Mouse (Mus musculus) embryonic facial prominence, embryonic 11.5 days (tissue): Measurements from ENCODE around the gene Tepp. TPM values are rescaled to one million over a fixed set of nuclear protein-coding genes. Genes with fewer than 3 reads are reported as not detected.
A peak's percentile ranks its signal among the peaks of the same experiment; 100 is the strongest.

Experiments used
- ATAC-seq: fragments of 200-750 bp; cut with Nextera tagmentation; replicated peaks from 2 replicates; pipeline ENCODE4 v1.8.0; 2017; ENCODE audit warnings: low read depth; ENCODE audit not compliant: insufficient number of reproducible peaks, low FRiP score, low TSS enrichment
- DNase-seq: peaks from one replicate; pipeline ENCODE4 v3.0.0-alpha.2; 2015; ENCODE audit warnings: low spot score
- H3K27ac ChIP-seq: fragments of 300-500 bp; sonication (generic); replicated peaks from 2 replicates; pipeline ENCODE4 v1.5.1; 2014; ENCODE audit warnings: mild to moderate bottlenecking, low read depth, low read length, control low read depth
- H3K27me3 ChIP-seq: fragments of 300-500 bp; sonication (generic); 2 replicates; pipeline ENCODE4 v1.6.1; 2014; ENCODE audit warnings: mild to moderate bottlenecking, low read length, moderate library complexity, mixed read lengths; ENCODE audit not compliant: control insufficient read depth, insufficient read depth
- H3K36me3 ChIP-seq: fragments of 300-500 bp; sonication (generic); replicated peaks from 2 replicates; pipeline ENCODE4 v1.6.1; 2014; ENCODE audit warnings: low read depth, mild to moderate bottlenecking, low read length, moderate library complexity, mixed read lengths; ENCODE audit not compliant: control insufficient read depth, insufficient read depth
- H3K4me1 ChIP-seq: fragments of 300-500 bp; sonication (generic); 2 replicates; pipeline ENCODE4 v1.6.1; 2014; ENCODE audit warnings: low read length, mixed read lengths; ENCODE audit not compliant: control insufficient read depth, insufficient read depth
- H3K4me2 ChIP-seq: fragments of 300-500 bp; sonication (generic); 2 replicates; pipeline ENCODE4 v1.6.1; 2014; ENCODE audit warnings: low read depth, mild to moderate bottlenecking, control low read depth, low read length, moderate library complexity
- H3K4me3 ChIP-seq: fragments of 300-500 bp; sonication (generic); 2 replicates; pipeline ENCODE4 v1.5.1; 2014; ENCODE audit warnings: low read depth, low read length, control low read depth
- H3K9ac ChIP-seq: fragments of 300-500 bp; sonication (generic); replicated peaks from 2 replicates; pipeline ENCODE4 v1.6.1; 2014; ENCODE audit warnings: mild to moderate bottlenecking, control low read depth, low read length
- H3K9me3 ChIP-seq: fragments of 300-500 bp; sonication (generic); replicated peaks from 2 replicates; pipeline ENCODE4 v1.6.1; 2016; ENCODE audit warnings: mild to moderate bottlenecking, low read length, inconsistent platforms, mixed read lengths; ENCODE audit not compliant: control insufficient read depth
- WGBS: fragments of 180-500 bp; shearing (Covaris S2); extraction: QIAGEN DNeasy Blood & Tissue Kit; methylation state at CpG from one replicate; pipeline ENCODE4 v1.1.7; 2014; 5-methylcytosine and 5-hydroxymethylcytosine counted together
- polyA plus RNA-seq: library from polyadenylated mRNA; unstranded; fragments of >200 nt; fragmentation: Nextera tagmentation; extraction: Ambion mirVana; gene quantifications from 2 replicates; pipeline ENCODE4 v1.2.1, GENCODE M21; 2014

Gene Tepp
- polyA plus RNA-seq = not detected in 2 replicates

DNA sequence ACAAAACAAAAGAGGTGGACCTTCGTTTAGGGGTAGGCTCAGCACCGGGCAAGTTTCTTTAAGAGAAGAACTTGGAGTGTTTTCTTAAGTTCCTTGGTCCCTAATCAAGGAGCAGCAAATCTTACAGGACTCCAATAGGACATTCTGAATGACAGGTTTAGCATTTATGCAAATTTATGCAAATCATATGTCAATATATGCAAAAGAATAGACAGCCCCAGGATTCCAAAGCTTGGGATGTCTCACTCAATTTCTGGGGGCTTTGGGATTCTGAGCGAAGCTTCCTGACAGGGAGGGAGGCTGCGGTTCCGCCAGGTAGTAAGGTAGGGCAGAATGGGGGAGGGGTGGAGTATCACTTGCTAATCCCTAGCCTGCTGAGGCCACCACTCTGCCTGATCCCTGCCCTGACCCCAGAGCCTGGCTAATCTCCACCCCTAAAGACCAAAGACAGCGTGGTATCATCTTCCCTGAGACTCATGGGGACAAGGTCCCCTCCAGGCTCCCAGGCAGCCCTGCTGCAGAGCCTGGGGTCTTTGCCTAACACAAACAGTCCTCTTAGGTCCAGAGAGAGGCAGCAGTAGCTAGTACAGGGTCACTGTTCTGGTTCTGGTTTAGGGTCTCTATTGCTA is at the start of gene Tepp:
Gene Tepp, plus strand, starts transcription at position 225 of the 629 bp plus-strand sequence.
- no peaks in the 10 kb centered on the region for H3K9me3 ChIP-seq
- H3K4me2 ChIP-seq = no peak within 1 kb of the TSS
- H3K4me3 ChIP-seq = no peak within 1 kb of the TSS
- H3K27ac ChIP-seq = no peak within 1 kb of the TSS
- H3K4me1 ChIP-seq = no peaks in the 10 kb centered on the region
- 27% methylated on average over 6 of the region's 6 CpGs for WGBS
- DNase-seq = no peak
- no peaks in the 10 kb centered on the region for H3K36me3 ChIP-seq
- ATAC-seq = no peak
- H3K9ac ChIP-seq = no peak within 1 kb of the TSS
- no peaks in the 10 kb centered on the region for H3K27me3 ChIP-seq

DNA sequence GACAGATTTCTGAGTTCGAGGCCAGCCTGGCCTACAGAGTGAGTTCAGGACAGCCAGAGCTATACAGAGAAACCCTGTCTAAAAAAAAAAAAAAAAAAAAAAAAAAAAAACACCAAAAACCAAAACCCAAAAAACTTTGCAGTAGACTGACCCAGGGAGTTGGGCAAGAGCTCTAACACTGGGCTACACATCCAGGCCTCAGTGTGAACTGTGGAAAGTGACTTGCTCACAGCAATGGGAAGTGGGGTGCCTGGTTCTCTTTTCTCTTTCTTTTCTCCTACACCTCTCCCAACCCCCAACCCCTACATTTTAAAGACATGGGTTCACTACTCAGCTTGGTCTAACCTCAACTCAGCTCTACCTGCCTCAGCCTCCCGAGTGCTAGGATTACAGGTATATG is 48.2 kb upstream of the Tepp start:
- DNase-seq = no peak
- no peak overlapping the region for H3K4me2 ChIP-seq
- WGBS = 70% methylated on average over 2 of the region's 2 CpGs
- no peaks in the 10 kb centered on the region for H3K27me3 ChIP-seq
- no peaks in the 10 kb centered on the region for H3K36me3 ChIP-seq
- no peak overlapping the region for H3K4me3 ChIP-seq
- no peaks in the 10 kb centered on the region for H3K4me1 ChIP-seq
- H3K27ac ChIP-seq = no peak overlapping the region
- H3K9me3 ChIP-seq = no peaks in the 10 kb centered on the region
- ATAC-seq = no peak
- no peak overlapping the region for H3K9ac ChIP-seq

DNA sequence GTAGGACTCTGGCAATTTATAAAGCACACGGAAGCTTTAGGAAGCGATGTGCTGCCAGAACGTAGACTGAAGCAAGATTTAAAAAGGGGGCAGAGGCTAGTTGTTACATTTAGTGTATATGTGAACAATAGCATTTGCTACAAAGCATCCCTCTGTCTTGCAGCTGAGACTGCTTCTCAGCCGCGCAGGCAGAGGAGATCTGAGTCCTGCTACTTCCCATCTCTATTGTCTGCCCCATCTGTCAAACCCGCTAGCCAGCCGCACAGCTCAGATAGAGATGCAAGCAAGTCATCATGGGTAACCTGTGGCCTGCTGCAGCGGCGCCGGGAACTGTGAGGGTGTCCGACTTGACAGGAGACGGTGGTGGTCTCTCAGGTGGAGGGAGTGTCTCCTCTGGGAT is 39.9 kb upstream of the Tepp start:
- Histone ChIP-seq H3K9me3 (no peaks in the 10 kb centered on the region), H3K4me3 (no peak overlapping the region), H3K4me1 (no peaks in the 10 kb centered on the region), H3K4me2 (no peak overlapping the region), H3K27me3 (no peaks in the 10 kb centered on the region), H3K9ac (no peak overlapping the region), H3K36me3 (no peaks in the 10 kb centered on the region), H3K27ac (no peak overlapping the region)
- no peak for DNase-seq
- no peak for ATAC-seq
- WGBS = 77% methylated on average over 12 of the region's 12 CpGs

DNA sequence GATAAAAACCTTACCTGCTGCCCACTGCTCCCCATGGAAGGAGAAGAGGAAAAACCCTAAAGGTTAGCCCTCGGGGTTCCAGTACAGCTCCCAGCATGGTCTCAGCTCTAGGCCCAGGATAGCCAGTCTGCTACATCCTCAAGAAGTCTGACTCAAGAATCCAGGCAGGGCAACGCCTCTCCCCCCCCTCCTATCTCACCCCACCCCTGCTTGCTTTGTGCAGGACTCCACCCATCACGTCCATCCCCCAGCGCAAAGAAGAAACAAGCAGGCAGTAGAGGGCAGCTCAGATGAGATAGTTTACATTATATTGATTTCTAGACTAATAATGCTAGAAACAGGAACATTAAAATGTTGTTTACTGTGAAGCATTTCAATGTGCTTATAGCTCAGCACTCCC is 38.5 kb upstream of the Tepp start:
- H3K27me3 ChIP-seq = no peaks in the 10 kb centered on the region
- no peak overlapping the region for H3K4me3 ChIP-seq
- no peak for ATAC-seq
- H3K9me3 ChIP-seq = no peaks in the 10 kb centered on the region
- DNase-seq = no peak
- WGBS = 39% methylated on average over 4 of the region's 4 CpGs
- no peak overlapping the region for H3K27ac ChIP-seq
- no peaks in the 10 kb centered on the region for H3K4me1 ChIP-seq
- no peaks in the 10 kb centered on the region for H3K36me3 ChIP-seq
- no peak overlapping the region for H3K4me2 ChIP-seq
- no peak overlapping the region for H3K9ac ChIP-seq

DNA sequence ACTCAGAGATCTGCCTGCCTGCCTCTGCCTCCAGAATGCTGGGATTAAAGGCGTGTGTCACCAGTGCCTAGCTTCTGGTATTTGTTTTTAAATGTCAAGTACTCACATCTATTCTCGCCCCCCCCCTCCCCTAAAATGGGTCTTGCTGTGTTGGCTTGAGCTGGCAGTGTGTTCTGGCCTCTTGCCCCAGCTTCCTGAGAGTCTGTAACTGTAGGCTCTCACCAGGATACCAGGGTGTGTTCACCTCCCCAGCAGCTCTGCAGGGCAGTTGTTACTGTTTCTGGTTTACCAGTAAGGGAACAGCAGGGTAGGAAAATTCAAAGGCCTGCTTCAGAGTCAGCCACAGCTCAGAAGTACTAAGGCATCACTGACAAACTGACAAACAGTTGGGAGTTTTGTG is 37.5 kb upstream of the Tepp start:
- 33% methylated on average over 2 of the region's 2 CpGs for WGBS
- no peak for ATAC-seq

DNA sequence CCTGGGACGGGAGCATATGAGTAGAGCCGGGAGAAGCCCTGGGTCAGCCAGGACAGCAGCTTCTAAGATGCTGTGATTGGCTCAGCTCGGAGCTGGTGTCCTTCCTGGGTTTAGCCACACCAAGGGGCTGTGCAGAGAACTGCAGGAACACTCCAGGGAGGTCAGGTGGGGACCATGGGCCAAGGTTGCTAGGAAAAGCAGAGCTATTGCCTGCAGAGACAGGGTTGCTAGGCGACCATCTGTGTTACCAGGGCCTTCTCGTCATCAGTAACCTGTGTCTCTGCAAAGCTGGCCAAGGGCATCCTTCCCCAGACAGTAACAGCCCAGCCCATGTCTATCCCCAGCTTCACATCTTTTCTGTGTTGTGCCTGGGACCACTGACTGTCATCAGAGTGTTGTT is 28.9 kb upstream of the Tepp start:
- no peak for ATAC-seq
- 57% methylated on average over 5 of the region's 5 CpGs for WGBS

More for the DNA sequence above, 37.5 kb upstream of the Tepp start:
- H3K9me3 ChIP-seq = no peaks in the 10 kb centered on the region
- no peak overlapping the region for H3K27ac ChIP-seq
- H3K4me3 ChIP-seq = no peak overlapping the region
- no peaks in the 10 kb centered on the region for H3K36me3 ChIP-seq
- no peak for DNase-seq
- H3K4me1 ChIP-seq = no peaks in the 10 kb centered on the region
- no peak overlapping the region for H3K4me2 ChIP-seq
- no peaks in the 10 kb centered on the region for H3K27me3 ChIP-seq
- H3K9ac ChIP-seq = no peak overlapping the region

DNA sequence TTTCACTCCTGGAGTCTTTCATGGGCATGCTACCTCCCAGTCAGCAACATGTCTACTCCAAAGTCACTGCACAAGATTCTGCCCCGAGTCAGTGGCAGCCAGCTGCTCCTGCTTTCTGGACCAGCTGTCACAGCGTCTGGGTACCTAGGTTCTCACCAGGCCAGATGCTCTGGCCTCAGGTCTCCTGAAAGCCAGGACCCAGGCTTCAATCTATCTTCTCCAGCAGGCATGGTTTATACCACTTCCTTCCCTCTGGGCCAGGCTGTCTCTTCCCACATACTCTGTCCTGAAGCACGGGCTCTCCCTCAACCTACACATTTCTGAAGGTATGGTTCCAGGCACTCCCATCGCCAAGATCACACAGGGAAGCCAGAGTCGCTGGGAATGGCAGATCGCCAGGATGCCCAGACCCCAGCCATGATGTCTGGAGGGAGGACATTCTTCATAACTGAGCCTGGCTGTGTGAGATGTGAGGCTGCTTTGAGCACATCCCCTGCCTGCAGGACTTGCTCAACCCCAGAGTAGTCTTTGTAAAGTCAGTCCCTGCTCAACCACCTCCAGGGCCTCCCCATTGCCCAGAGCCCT is 21.2 kb upstream of the Tepp start:
- ATAC-seq (no peak), DNase-seq (no peak)
- H3K4me2 ChIP-seq = no peak overlapping the region
- WGBS = 72% methylated on average over 6 of the region's 6 CpGs
- H3K4me1 ChIP-seq = no peaks in the 10 kb centered on the region
- no peak overlapping the region for H3K9ac ChIP-seq
- H3K27ac ChIP-seq = no peak overlapping the region
- H3K9me3 ChIP-seq = no peaks in the 10 kb centered on the region
- no peaks in the 10 kb centered on the region for H3K36me3 ChIP-seq
- H3K27me3 ChIP-seq = no peaks in the 10 kb centered on the region
- H3K4me3 ChIP-seq = no peak overlapping the region

More for the DNA sequence above, 28.9 kb upstream of the Tepp start:
- no peak for DNase-seq
- Histone ChIP-seq H3K4me2 (no peak overlapping the region), H3K9ac (no peak overlapping the region), H3K27me3 (no peaks in the 10 kb centered on the region), H3K4me3 (no peak overlapping the region), H3K27ac (no peak overlapping the region), H3K36me3 (no peaks in the 10 kb centered on the region), H3K4me1 (no peaks in the 10 kb centered on the region), H3K9me3 (no peaks in the 10 kb centered on the region)

DNA sequence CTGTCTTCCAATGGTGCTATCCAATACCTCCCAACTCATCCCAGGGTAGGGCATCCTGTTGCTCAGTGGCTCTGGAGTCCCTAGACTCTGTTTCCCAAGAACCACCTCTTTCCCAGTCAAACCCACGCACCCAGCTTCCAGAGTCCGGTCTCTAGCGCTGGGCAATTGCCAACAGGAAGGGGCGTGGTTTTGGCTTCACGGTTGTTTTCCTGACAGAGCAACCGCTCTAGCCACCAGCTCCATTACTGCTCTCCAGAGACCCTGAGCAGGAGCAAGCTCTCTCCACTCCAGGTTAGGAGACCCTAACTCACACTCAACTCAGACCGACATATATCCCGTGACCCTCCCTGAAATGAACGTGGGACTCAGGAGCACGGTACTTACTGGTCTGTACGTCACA is 17.2 kb upstream of the Tepp start:
- Histone ChIP-seq H3K4me1 (no peaks in the 10 kb centered on the region), H3K4me3 (no peak overlapping the region), H3K36me3 (no peaks in the 10 kb centered on the region), H3K9me3 (no peaks in the 10 kb centered on the region), H3K4me2 (no peak overlapping the region), H3K27ac (no peak overlapping the region), H3K27me3 (no peaks in the 10 kb centered on the region), H3K9ac (no peak overlapping the region)
- peak; percentile 13 for DNase-seq
- ATAC-seq = no peak
- 76% methylated on average over 11 of the region's 11 CpGs for WGBS
